Mouse (Mus musculus) mouse trophoblast stem cell (cell line): ENCODE data around the gene Obscn.

Experiments
- in situ Hi-C, 2 experiments: fragments of 300-500 bp; cut with MseI, MboI; formaldehyde crosslinking; loops; 2 replicates in 1 of 2; 3 replicates in 1 of 2; pipeline ENCODE4 v1.15.1; 2025

Gene Obscn

GRCm38 (mm10) chr11:58985299-58985917 is 150.8 kb downstream of the Obscn start:
- in situ Hi-C loops, result no loop called here

- in situ Hi-C loops, result no loop called here
Measured at GRCm38 (mm10) chr11:58984657-58985056, 151.5 kb downstream of the Obscn start.

- in situ Hi-C loops, result no loop called here
Measured at GRCm38 (mm10) chr11:58983691-58984341, 152.4 kb downstream of the Obscn start.

GRCm38 (mm10) chr11:58982471-58983097 is 153.6 kb downstream of the Obscn start:
- in situ Hi-C loops, result no loop called here

GRCm38 (mm10) chr11:58981541-58982447 is 154.4 kb downstream of the Obscn start:
- in situ Hi-C loops, result no loop called here

GRCm38 (mm10) chr11:58980381-58980990 is 155.7 kb downstream of the Obscn start:
- in situ Hi-C loops, result no loop called here

- in situ Hi-C loops, result no loop called here
Measured at GRCm38 (mm10) chr11:58979661-58980060, 156.5 kb downstream of the Obscn start.

GRCm38 (mm10) chr11:58979183-58979582 is 157.0 kb downstream of the Obscn start:
- in situ Hi-C loops, result no loop called here

GRCm38 (mm10) chr11:58978706-58979030 is 157.5 kb downstream of the Obscn start:
- in situ Hi-C loops, result no loop called here

- in situ Hi-C loops, result no loop called here
Measured at GRCm38 (mm10) chr11:58978027-58978705, 158.0 kb downstream of the Obscn start, which contains the start of gene Trim11. Gene Trim11 (plus strand): TSS chr11:58978093.

- in situ Hi-C loops, result no loop called here
Measured at GRCm38 (mm10) chr11:58977607-58978026, 158.6 kb downstream of the Obscn start.

GRCm38 (mm10) chr11:58977150-58977549 is 159.1 kb downstream of the Obscn start:
- in situ Hi-C loops, result no loop called here

GRCm38 (mm10) chr11:58974414-58974813 is 161.8 kb downstream of the Obscn start:
- in situ Hi-C loops, result no loop called here

- in situ Hi-C loops, result no loop called here
Measured at GRCm38 (mm10) chr11:58971796-58972195, 164.4 kb downstream of the Obscn start.

GRCm38 (mm10) chr11:58970831-58971530 is 165.2 kb downstream of the Obscn start:
- in situ Hi-C loops, result no loop called here

GRCm38 (mm10) chr11:58969659-58970058 is 166.5 kb downstream of the Obscn start:
- in situ Hi-C loops, result no loop called here

- in situ Hi-C loops, result no loop called here
Measured at GRCm38 (mm10) chr11:58969027-58969426, 167.2 kb downstream of the Obscn start.

- in situ Hi-C loops, result no loop called here
Measured at GRCm38 (mm10) chr11:58968551-58968950, 167.7 kb downstream of the Obscn start.

- in situ Hi-C loops, result no loop called here
Measured at GRCm38 (mm10) chr11:58967346-58967745, 168.9 kb downstream of the Obscn start.

- in situ Hi-C loops, result no loop called here
Measured at GRCm38 (mm10) chr11:58965001-58965760, 171.0 kb downstream of the Obscn start.
